Mouse (Mus musculus) urinary bladder, postnatal 4 days (tissue): ENCODE data around the gene Cradd.

Source experiments
- DNase-seq, 2 experiments: peaks; one replicate each; pipeline ENCODE4 v3.0.0; 2021 to 2022; ENCODE audit warnings: low spot score in 2 of 2

Cradd gene

DNA sequence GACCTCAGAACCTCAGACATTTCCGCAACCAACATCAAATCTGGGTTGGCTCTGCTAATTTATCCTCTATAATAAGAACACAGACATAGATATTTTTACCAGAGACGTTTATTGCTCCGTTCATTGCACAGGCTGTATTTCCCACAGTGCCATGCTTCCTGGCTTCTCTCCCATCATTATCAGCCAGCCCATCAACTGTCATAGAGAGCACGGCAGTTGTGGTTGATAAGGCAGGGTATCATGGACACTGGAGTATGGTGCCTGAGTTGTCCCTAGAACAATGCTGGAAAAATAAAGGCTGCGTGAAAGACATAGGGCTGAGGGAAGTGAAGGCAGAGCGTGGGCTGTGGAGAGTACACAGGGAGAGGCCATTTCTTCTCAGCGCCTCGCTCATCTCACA, 116.5 kb downstream of the Cradd start:
- no peak for DNase-seq

DNA sequence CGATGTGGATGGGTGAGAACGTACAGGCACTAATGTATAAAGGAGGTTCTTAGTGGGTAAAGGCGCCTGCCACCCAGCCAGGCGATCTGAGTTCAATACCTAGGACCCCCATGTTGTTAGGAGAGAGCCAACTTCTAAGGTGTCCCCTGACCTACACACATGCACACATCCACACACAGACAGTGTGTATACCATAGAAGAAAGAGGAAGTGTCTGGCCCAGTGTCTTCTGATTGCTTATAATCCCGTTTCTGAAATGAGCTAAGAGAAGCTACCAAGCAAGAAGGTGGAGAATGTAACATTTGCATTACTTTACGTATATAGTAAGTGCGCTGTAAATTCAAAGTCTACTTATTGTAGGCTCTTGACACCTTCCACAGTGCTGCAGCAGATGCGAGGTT, 122.4 kb downstream of the Cradd start:
- DNase-seq, result no peak

- no peak for DNase-seq
Observed at GRCm38 (mm10) chr10:95200323-95200722, 123.6 kb downstream of the Cradd start.

DNA sequence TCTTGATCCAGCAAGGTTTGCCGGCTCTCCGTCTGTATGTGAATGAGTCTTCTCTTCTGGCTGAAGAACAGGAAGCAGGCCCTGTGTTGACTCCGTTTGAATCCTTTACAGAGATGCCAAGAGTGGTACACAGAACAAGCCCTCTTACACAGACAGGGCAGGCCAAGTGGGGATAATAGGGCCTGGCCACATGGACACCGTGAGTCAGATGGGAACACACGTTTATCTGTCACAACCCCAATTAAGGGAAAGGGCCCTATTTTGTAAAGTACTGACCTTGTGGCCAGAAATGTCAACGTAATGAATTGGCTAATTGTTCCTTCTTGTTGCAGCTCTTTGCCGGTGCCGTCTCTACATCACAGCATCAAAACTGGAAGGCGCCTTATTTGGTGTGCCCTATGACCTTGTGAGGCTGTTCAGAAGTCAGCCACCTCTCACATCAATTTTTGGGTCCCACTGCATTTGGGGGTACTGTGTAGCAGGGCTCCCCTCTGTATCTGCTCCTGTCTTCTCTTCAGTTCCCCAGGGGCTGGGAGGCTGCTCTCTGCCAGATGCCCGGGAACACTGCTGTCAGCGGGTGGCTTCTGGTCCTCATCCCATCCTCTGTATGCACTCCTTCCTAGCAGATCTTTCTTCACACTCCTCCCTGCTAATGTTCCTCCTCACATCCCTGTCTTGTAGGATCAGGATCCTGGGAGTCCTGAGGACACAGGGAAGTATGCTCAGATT, 124.2 kb downstream of the Cradd start:
- no peak for DNase-seq

GRCm38 (mm10) chr10:95197377-95197776, 126.6 kb downstream of the Cradd start:
- DNase-seq, result no peak

- no peak for DNase-seq
Observed at GRCm38 (mm10) chr10:95195719-95196118, 128.2 kb downstream of the Cradd start.

DNA sequence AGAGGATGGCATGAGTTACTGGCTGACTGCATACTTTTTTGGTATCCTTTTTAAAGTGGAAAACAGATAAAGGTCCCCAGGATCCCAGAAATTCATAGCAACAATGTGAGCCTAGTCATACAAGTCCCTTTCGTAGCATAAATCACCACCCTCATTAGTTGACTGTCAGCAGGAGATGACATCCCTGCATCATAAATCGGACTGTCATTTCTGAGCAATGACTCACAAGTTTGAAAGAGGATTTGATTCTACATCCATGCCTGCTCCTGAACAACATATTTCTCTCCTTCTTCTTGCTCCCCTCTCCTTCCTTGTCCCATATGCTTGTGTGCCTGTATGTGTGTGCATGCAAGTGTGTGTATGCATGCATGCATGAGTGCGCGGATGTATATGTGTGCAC, 129.2 kb downstream of the Cradd start:
- no peak for DNase-seq

DNA sequence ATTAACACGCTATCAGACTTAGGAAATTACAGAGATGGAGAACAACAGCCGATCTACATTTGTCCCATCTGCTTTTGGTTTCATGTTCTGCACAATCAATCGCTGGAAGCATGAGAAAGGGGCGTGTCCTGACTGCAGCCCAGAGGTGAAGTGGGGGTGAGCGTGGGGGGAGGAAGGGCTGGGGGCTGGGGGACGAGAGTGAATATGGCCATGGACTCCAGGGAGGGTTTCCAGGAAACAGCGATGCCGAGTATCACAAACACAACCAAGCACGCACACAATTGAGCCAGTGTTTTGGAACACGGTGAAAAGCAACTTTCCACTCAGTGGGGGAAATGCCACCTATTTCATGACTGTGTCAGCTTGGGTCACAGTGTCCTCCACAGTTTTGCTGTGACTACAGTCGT, 130.1 kb downstream of the Cradd start:
- DNase-seq, result no peak

DNA sequence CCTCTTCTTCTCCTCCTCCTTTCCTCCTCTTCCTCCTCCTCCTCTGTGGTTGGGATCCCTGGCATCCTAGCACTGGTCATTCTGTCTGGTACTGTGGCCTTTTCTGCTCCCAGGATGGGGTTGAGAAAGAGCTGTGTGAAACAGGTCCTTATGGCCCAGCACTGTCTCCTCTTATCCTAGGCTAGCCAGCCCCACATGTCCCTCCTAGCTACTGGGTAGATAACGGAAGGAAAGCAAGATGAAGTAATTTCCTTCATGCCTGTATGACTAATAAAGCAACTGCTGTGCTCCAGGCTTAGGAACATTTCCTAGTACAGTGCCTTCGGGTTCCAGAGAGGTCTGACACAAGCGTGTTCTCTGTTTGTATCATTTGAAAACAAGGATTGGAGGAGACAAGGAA, 132.1 kb downstream of the Cradd start:
- no peak for DNase-seq

GRCm38 (mm10) chr10:95191151-95191655, 132.7 kb downstream of the Cradd start:
- no peak for DNase-seq

DNA sequence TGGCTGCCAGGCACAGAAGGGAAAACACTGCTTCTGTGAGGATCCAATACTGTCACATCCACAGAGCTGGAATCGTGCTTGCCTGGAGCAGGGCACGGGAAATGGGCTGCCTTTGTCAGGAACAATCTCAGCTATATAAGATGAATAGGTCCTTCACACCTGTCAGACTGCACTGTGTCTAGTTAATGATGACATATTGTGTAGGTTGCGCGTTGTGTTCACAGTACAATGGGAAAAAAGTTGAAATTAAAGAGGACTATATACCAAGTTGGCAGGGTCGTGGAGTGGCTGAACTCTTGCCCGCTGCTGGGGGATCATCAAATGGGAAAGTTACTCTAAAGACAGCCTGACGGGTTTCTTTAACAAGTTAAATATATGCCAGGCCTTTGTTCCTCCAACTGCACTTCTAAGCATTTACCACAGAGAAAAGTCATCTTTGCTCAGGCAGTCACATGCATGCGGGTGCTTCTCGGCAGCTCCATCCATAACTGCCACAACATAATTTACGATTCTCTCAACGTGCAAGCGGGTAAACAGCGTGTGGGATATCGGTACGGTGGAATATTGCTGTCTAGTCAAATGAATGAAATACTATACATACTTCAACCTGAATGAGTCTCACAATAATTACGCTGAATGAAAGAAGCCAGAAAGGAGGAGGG, 134.3 kb downstream of the Cradd start:
- DNase-seq, result no peak

DNA sequence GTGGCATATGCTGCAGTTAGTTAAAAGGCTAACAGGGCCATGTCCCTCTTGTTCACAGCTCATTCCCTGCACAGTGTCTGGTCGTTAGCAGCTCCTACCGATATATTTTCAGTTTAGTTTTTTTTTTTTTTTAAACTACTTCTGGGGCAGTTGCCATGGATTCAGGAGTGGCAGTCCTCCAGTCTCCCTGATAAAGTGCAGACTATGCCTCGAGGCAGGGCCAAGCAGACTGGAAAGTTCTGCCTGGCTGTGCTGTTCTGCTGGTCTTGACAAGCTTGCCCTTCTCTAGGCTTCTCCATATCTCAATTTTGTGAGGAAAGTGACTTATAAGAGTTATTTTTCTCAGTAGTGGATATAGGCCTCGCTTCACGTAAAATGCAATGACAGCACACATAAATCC, 139.7 kb downstream of the Cradd start:
- no peak for DNase-seq

GRCm38 (mm10) chr10:95183051-95183450, 140.9 kb downstream of the Cradd start:
- DNase-seq, result peak; percentile 36 to 65

DNA sequence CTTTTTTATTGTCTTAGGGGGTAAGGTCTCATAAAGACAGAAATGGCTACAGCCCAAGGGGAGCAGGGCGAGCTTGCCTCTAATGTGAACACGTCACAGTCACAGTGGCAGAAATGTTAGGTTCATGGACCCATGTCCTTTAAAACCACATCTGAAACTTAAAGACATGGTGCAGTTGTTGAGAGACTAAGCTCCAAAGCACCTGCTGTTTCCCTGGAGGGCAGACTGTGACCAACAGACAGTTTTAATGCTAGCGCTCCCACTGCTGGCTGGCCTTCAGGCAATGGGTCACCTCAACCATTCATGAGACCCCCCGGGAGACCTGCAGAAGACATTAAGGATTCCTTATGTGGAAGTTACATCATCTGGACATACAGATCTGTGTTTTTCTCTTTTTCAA, 141.5 kb downstream of the Cradd start:
- no peak for DNase-seq

GRCm38 (mm10) chr10:95181553-95181952, 142.4 kb downstream of the Cradd start:
- DNase-seq, result no peak

GRCm38 (mm10) chr10:95180900-95181299, 143.0 kb downstream of the Cradd start:
- no peak for DNase-seq

DNA sequence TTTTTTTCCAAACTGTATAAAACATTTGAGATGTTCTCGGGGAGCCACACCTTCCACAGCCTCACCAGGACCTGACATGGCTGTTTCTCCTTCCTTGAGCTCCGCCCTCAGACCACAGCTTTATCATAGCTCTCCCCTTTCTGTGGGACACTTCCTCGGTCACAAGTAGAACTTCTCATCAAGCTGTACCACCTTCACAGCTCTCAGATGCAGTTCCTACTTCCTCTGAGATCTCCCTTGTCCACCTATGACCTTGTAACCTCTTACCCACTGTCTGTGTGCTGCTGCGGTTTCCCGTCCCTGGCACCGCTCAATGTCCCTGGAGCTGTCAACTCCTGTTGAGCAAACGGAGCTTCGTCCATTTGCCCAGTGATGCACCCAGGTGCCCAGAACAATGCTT, 143.8 kb downstream of the Cradd start:
- no peak for DNase-seq

- no peak for DNase-seq
Observed at GRCm38 (mm10) chr10:95178785-95179184, 145.1 kb downstream of the Cradd start.

DNA sequence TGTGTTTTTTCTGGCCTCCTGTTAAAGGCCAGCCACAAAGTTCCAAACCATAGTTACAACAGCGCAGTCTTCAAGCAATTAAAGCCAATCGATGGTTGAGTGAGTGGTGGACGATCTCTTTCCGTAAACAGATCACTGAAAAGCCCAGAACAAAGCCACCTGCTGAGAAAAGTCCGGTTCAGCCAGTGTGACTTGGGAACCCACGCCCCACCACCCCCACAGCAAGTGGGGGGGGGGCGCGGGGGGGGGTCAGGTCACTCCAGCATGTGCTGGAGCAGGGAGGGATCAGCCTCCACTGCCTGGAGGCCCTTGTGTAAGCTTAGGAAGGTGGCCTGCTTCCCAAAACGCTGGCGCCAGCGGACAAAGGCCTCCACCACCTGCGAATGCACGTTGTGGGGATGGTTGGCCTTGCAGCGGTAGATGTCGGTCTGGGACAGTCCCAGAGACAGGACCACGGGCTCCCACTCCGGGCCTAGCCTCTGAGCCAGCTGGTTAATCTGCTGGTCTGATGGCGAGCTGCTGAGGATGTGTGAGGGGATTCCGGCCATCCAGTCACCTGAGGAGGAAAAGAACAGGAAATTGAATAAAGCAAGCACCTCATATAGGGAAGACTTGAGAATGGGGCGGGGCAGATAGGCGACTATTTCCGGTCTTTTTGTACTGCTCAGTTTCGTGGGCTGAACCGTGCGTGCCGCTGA, 148.4 kb downstream of the Cradd start:
- no peak for DNase-seq

GRCm38 (mm10) chr10:95174260-95174659, 149.7 kb downstream of the Cradd start:
- DNase-seq, result no peak

DNA sequence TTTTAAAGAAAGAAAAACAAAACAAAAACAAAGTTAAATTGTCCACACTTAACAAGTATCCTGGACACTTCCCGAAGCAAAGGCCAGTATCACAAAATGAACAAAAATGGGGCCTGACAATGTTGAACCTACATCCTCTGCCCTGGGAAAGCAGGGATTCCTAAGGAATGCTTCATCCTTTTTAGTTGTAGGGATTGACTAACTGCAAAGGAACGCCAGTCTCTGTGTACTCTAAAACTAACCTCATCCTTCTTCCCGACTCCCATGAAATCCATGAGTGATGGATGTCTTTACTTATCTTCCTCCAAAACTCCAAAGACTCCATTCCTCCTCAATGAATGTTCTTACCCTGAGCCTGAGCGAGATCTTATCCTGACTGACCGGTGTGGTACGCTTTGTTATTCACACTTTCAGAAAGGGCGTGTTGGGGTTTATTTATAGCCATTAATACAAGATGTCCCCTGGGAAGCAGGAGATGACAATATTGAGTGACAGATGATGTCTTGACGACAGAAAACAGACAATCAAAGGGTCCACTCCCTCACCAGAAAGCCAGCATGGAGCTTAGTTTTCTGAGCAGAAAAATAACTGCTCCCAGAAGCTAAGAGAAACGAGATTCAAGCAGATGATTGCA, 153.1 kb downstream of the Cradd start:
- DNase-seq, result no peak

DNA sequence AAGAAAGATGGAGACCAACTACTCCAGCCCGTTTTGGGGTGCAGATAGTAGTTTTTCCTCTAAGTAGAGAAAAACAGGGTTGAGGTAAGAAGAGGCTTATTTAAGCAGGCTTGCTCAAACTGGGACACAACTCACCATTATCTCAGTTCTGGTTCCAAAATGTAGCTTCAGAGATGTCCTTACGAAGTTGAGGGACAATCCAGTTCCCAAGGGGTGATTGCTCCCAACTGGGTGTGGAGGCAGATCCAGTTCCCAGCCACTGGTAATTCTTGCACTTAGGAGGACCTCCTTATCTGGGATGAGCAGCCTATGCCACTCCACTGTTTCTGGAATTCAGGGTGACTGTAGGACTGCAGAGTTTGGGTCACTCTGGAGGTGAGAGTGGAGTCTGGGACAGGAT, 159.0 kb downstream of the Cradd start:
- DNase-seq, result no peak
